Mouse (Mus musculus) small intestine, adult 2 months (tissue): ENCODE data around the gene Btg2.

Experiments
- CTCF ChIP-seq: fragments of 200-500 bp; IDR thresholded peaks from 2 replicates; pipeline ENCODE4 v1.5.1; 2012; ENCODE audit warnings: low read depth, mild to moderate bottlenecking, control low read depth, inconsistent platforms, low read length, moderate library complexity, mixed read lengths; ENCODE audit not compliant: insufficient replicate concordance, insufficient read length; ENCODE audit errors: extremely low read depth
- POLR2A ChIP-seq: fragments of 200-500 bp; IDR thresholded peaks from 2 replicates; pipeline ENCODE4 v1.6.1; 2012; ENCODE audit warnings: low read depth, mild to moderate bottlenecking, control low read depth, inconsistent platforms, low read length, moderate library complexity

DNA sequence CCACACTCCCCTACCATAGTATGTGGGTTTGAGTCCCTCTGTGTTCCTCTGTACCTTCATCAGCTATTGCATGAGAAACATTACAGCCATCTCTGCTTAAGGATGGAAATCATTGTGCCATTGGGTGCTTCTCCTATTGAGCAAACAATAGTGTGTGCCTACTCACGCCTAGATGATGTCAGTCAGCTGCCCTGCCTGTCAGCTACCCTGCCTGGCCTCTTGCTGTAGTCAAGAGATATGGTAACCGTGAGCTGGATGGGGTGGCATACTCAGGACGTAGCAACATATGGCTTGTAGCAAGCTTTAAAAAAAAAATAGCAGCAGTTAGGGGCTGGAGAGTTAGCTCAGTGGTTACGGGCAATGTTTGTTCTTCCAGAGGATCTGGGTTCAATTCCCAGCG is 31.5 kb upstream of the Btg2 start:
- TF ChIP-seq POLR2A (no peak), CTCF (no peak)
